Mouse (Mus musculus): Measurements from ENCODE around the gene Atp2b4.

GRCm38 (mm10) chr1:133663427-133663826, 137.4 kb downstream of the Atp2b4 start:
- no peak for TF ChIP-seq CTCF (IDR thresholded peaks at IDR 0.05; ENCODE audit: control insufficient read depth, insufficient read depth, insufficient replicate concordance, low read depth, low read length)
- TF ChIP-seq POLR2A (IDR thresholded peaks at IDR 0.05; ENCODE audit: control insufficient read depth, low read depth, low read length), result no peak
